Mouse (Mus musculus): ENCODE data around the gene Ccr8.

The Ccr8 gene

DNA sequence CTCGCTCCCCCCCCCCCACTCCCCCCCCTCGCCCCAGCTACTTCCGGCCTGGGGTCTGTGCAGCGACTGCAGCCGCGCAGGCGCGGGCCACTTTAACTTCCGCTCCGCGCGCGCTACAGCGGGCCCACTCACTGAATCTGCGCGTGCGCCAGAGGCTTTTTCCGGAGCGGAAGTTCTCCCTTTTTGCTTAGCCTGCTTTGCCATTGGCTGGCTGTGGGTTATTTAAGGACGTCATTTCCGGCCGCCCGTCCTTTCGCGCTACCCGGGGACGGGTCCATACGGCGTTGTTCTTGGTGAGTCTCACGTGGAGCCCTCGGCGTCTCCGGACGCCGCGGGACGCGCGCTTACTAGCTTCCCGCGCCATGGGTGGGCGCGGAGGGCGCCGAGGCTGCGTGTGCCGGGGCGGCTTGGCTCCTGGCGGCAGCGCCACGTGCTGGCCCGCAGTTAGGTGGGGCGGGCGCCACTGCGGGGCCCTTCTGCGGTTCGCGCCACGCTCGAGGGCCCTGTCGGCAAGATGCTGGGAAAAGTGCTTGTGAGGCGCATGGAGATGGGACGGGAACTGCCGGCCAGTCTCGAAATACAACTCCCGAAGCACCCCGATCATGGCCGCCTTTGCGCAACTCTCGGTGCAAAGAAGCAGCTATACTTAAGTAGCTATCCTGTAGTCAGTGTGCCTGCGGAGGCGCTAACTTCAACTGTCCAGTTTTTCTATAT lies 35.8 kb downstream of the Ccr8 start, which contains the start of gene Rpsa:
Rpsa (plus strand) TSS at position 152 of the 714 bp plus-strand sequence.
- in situ Hi-C loops (cut with MboI, MseI) = loop anchor here (10.0 to 25.0 kb wide), 2 partner anchors 803 to 865 kb away; partner anchors contain the start of gene Oxsr1 (in 1 of the 2)

- in situ Hi-C loops (cut with MboI, MseI) = loop anchor here (10.0 to 25.0 kb wide), 2 partner anchors 804 to 867 kb away; partner anchors contain the start of gene Oxsr1 (in 1 of the 2)
Observed at GRCm38 (mm10) chr9:120129276-120129675, 37.4 kb downstream of the Ccr8 start.

DNA sequence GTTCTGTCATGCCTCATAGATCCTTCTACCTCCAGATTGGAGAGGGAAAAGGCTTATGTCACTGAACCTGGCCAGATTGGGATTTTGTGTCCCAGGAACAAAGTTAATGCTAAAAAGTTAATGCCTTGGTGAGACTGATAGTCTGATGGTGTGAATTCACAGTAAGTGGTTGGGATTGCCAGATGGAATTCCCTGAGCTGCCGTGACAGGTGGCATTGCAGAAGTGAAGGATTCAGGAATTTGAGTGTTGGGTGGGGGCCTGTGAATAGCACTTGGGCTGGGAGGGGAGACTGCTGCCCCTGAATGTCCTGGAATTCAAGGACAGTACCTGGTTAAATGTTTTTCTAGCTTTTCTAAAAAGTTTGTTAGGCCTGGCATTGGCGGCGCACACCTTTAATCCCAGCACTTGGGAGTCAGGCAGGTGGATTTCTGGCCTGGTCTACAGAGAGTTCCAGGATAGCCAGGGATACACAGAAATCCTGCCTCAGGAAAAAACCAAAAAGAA lies 39.9 kb downstream of the Ccr8 start:
- in situ Hi-C loops (cut with MboI, MseI) = loop anchor here in 1 of 2 experiments (25.0 kb wide), 1 partner anchor 870 kb away; no protein-coding TSS in a partner anchor

- in situ Hi-C loops (cut with MboI, MseI) = loop anchor here in 1 of 2 experiments (25.0 kb wide), 1 partner anchor 871 kb away; no protein-coding TSS in a partner anchor
Observed at GRCm38 (mm10) chr9:120132980-120133754, 41.3 kb downstream of the Ccr8 start.

DNA sequence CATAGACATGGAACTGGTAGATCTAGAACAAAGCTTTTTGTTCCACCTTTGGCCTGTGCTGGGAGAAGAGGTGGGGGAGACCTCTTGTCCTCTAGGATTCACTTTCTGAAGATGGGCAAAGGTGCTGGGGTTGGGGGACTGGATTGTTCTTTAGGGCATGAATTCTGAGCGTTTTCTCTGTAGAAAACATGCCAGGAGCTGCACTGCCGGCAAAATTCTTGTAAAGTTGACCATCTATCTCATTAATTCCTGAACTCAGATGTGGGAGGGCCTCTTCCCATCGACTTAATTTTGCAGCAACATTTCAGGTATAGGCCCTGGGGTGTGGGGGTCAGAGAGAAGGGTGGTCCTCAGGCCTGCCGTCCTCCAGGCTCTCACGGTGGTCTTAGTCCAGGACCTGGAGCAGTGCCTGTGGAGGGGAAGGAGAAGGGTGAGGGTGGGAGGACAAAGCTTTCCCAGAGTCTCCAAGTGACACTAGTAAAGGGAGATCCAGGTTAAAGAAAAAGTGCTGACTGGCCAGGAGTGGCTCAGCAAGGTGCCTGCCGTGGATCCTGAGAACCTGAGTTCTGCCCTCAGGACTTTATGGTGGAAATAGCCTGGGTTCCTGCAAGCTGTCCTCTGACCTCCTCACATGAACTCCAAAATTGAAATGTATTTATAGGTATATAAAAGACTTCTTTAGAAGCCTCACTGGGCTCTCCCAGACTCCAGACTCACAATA lies 42.0 kb downstream of the Ccr8 start:
- in situ Hi-C loops (cut with MboI, MseI) = loop anchor here in 1 of 2 experiments (25.0 kb wide), 1 partner anchor 872 kb away; no protein-coding TSS in a partner anchor

- in situ Hi-C loops (cut with MboI, MseI) = loop anchor here (5.0 to 25.0 kb wide), 2 partner anchors 38 to 872 kb away; no protein-coding TSS in a partner anchor
Observed at GRCm38 (mm10) chr9:120134529-120135160, 42.7 kb downstream of the Ccr8 start.

GRCm38 (mm10) chr9:120135454-120135853 lies 43.5 kb downstream of the Ccr8 start:
- in situ Hi-C loops (cut with MboI, MseI) = loop anchor here (5.0 to 25.0 kb wide), 2 partner anchors 37 to 873 kb away; no protein-coding TSS in a partner anchor

DNA sequence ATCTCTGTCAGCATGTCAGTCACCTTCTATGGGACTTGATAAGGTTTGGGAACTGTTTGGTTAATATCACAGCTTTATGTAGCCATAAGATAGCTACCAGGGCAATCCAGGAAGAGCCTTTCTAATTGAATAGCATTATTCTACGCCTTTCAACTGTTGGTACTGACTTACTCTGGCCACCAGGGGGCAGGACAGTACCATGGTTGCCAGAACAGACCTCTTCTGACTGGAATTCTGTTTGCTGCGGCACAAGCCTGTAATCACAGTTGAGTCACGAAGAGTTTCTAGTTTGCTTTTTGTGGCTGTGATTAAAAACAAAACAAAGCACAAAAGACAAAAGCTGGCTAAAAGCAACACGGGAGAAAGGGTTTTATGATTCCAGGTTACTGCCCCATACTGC lies 48.7 kb downstream of the Ccr8 start:
- in situ Hi-C loops (cut with MboI, MseI) = loop anchor here in 1 of 2 experiments (5.0 to 25.0 kb wide), 2 partner anchors 52 to 878 kb away; no protein-coding TSS in a partner anchor

DNA sequence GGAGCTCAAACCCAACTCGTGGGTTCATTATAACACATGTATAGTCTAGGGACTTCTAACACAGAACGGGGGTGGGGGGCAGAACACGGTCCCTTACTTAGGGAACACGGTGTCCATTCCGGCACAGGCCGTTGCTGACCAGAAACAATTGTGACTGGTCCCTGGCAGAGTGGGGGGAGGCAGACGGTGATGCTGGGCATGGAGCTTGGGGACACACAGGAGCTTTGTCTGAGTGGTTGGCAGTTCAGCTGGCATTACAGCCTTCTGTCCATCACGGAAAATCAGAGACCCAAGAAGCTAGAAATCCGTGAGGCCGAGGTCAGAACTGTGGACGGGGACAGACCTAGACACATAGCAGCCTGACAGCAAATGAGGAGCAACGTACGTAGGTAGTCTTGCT lies 52.6 kb downstream of the Ccr8 start:
- in situ Hi-C loops (cut with MboI, MseI) = loop anchor here in 1 of 2 experiments (5.0 to 25.0 kb wide), 2 partner anchors 48 to 882 kb away; no protein-coding TSS in a partner anchor
